Mouse (Mus musculus) hindbrain, embryonic 10.5 days (tissue): ENCODE measurements around the gene Rnf220. TPM values are rescaled to one million over a fixed set of nuclear protein-coding genes. Genes with fewer than 3 reads are reported as not detected.

Source experiments
- DNase-seq: peaks from one replicate; pipeline ENCODE4 v3.0.0-alpha.2; 2017; ENCODE audit warnings: low spot score
- H3K27ac ChIP-seq: fragments of 300-500 bp; sonication (generic); 2 replicates; pipeline ENCODE4 v1.5.1; 2016; ENCODE audit warnings: mild to moderate bottlenecking, moderate library complexity
- H3K27me3 ChIP-seq: fragments of 300-500 bp; sonication (generic); 2 replicates; pipeline ENCODE4 v1.6.1; 2016; ENCODE audit warnings: mild to moderate bottlenecking; ENCODE audit not compliant: poor library complexity, insufficient read depth, severe bottlenecking
- H3K36me3 ChIP-seq: fragments of 300-500 bp; sonication (generic); 2 replicates; pipeline ENCODE4 v1.6.1; 2016; ENCODE audit warnings: mild to moderate bottlenecking, moderate library complexity
- H3K4me1 ChIP-seq: fragments of 300-500 bp; sonication (generic); replicated peaks from 2 replicates; pipeline ENCODE4 v1.6.1; 2016; ENCODE audit warnings: mild to moderate bottlenecking
- H3K4me3 ChIP-seq: fragments of 300-500 bp; sonication (generic); 2 replicates; pipeline ENCODE4 v1.5.1; 2016; ENCODE audit warnings: mild to moderate bottlenecking, moderate library complexity
- H3K9me3 ChIP-seq: fragments of 300-500 bp; sonication (generic); 2 replicates; pipeline ENCODE4 v1.6.1; 2016; ENCODE audit warnings: mild to moderate bottlenecking, moderate library complexity
- WGBS: fragments of 180-500 bp; shearing (Covaris S2); methylation state at CpG from one replicate; pipeline ENCODE4 v1.1.7; 2016; 5-methylcytosine and 5-hydroxymethylcytosine counted together
- polyA plus RNA-seq: library from polyadenylated mRNA; unstranded; fragments of >200 nt; fragmentation: Nextera tagmentation; extraction: Ambion mirVana; gene quantifications from 2 replicates; pipeline ENCODE4 v1.2.1, GENCODE M21; 2016

The Rnf220 gene
- polyA plus RNA-seq, 1 experiment from 2014 or later = 101 TPM

DNA sequence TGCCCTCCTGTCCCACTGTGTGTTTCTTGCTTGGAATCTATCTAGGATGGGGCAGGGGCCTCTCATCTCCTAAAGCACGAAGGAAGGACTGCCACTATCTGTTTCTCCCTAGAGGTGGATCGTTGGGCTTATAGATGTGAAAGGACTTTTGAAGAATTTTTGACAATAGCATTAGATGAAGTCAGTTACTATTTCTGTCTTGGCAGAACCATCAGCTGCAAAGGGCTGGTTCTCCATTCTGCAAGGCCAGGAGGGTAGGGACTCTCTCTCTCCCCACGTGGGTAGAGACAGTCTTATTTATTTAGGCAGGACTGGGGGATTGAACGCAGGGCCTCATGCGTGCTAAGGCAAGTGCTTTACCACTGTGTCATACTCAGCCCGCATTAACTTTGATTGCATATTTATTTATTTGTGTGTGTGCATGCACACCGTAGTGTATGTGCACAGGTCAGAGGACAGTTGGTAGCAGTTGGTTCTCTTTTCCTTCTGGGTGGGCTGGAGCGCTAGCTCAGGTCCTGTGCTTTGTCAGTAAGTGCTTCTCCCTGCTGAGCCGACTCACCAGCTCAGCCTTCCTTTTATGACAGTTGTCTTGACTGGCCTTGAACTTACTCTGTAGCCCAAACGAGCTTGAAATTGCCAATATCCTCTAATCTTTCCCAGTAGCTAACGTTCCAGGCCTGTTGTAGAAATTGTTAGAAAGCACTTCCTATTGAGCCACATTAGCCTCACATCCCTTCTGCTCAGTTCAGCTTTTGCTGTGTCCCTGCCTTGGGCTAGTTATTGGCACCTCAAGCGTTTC is 243.4 kb downstream of the Rnf220 start:
- no peak for DNase-seq
- peaks cover 12% of the 10 kb centered on the region; the same call in 1 of the 2 replicates for H3K27me3 ChIP-seq
- H3K36me3 ChIP-seq = no peaks in the 10 kb centered on the region
- H3K4me3 ChIP-seq = no peak overlapping the region
- H3K27ac ChIP-seq = no peak overlapping the region
- peaks cover 42% of the 10 kb centered on the region for H3K4me1 ChIP-seq
- H3K9me3 ChIP-seq = no peaks in the 10 kb centered on the region
- WGBS = 70% methylated on average over 12 of the region's 12 CpGs

DNA sequence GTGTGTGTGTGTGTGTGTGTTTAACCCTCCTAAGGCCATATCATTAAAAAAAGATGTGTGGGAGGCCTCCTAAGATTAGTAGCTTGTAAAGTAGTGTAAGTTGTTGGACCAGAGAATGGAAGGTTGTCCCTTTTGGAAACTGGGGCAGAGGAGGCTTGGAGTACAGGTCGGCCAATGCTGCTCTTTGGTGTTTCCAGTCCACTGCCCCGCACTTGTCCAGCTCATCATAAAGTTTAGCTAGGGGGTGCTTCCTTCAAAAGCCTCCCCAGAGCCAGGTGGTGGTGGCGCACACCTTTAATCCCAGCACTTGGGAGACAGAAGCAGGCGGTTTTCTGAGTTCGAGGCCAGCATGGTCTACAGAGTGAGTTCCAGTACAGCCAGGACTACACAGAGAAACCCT is 244.1 kb downstream of the Rnf220 start:
- peak overlapping the region; percentile 92 for H3K27ac ChIP-seq
- 84% methylated on average over 5 of the region's 5 CpGs for WGBS
- H3K36me3 ChIP-seq = no peaks in the 10 kb centered on the region
- no peak for DNase-seq
- peaks cover 42% of the 10 kb centered on the region for H3K4me1 ChIP-seq
- peak overlapping the region; percentile 72 for H3K4me3 ChIP-seq
- H3K9me3 ChIP-seq = no peaks in the 10 kb centered on the region
- peaks cover 12% of the 10 kb centered on the region; the same call in 1 of the 2 replicates for H3K27me3 ChIP-seq

DNA sequence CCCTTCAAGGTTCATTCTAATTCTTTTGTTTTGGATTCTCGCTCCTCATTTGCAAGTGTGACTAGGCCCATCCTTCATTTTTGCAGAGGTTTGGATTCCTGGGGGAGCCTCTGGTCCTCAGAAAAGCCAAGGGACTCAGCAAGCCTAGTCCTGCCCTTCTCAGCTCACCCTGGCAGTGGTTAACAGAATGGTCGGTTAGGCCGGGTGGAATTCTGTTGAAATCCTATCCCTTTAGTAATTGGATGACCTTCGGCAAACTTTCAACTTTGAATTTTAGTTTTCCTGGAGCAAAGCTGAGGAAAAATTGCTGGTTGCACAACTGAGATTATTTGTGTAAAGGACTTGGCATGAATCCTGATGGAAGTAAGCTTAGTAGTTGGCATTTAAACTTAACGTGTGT is 244.5 kb downstream of the Rnf220 start:
- Histone ChIP-seq H3K36me3 (no peaks in the 10 kb centered on the region), H3K9me3 (no peaks in the 10 kb centered on the region), H3K27me3 (peaks cover 12% of the 10 kb centered on the region; the same call in 1 of the 2 replicates), H3K4me1 (peaks cover 42% of the 10 kb centered on the region), H3K4me3 (peak overlapping the region; percentile 72), H3K27ac (peak overlapping the region; percentile 92)
- WGBS = 29% methylated on average over 5 of the region's 5 CpGs
- no peak for DNase-seq

DNA sequence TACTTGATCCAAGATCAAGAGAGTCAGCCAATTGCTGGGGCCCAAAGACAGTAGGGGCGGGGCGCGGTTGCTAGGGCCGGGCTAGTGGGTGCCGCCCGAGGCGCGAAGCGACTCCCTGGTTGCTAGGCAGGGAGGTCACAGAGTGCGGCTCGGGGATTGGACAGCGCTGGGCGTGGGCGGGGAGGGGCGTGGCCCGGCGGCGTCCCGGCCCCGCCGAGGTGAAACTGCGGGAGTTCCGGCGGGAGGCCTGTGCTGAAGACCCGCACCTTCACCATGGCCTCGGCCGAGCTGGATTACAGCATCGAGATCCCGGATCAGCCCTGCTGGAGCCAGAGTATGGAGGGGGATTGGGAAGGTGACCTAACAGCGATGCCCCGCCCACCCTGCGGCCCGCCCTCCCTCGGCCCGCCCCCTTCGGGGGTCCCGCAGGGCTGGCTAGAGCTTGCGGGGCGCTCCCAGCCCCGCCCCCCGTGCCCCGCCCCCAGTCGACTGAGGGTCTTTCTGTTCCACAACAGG is 245.0 kb downstream of the Rnf220 start, which contains the start of the genes Tmem53 and Armh1:
Gene Tmem53 (plus strand): TSS at position 151 of the 516 bp plus-strand sequence.
Gene Armh1 (minus strand): TSS at position 325 of the 516 bp plus-strand sequence.
- under 1% methylated on average over 43 of the region's 43 CpGs for WGBS

DNA sequence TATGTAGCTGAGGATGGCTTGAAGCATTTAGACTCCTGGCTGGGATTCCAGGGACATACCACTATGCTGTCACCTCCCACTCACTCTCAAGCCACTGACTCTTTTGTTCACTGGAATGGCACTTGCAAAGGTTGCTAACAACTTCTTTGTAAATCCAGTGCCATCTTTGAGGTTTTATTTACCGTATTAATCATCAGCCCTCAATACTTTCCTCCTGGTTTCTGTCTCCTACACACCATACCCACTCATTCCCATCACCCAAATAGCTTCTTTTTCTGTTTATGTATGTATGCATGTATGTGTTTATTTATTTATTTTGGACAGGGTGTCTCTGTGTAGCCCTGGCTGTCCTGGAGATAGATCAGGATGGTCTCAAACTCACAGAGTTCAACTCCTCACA is 245.9 kb downstream of the Rnf220 start:
- DNase-seq = no peak
- Histone ChIP-seq H3K27ac (no peak overlapping the region), H3K4me1 (peaks cover 42% of the 10 kb centered on the region), H3K9me3 (no peaks in the 10 kb centered on the region), H3K4me3 (peak overlapping the region; percentile 72), H3K36me3 (no peaks in the 10 kb centered on the region), H3K27me3 (peaks cover 12% of the 10 kb centered on the region; the same call in 1 of the 2 replicates)
- 69% methylated on average over 1 of the region's 1 CpGs for WGBS

More for the DNA sequence above, 245.0 kb downstream of the Rnf220 start, which contains the start of the genes Tmem53 and Armh1:
- peak; percentile 98 for DNase-seq
- Histone ChIP-seq H3K4me1 (peaks cover 42% of the 10 kb centered on the region), H3K4me3 (peak within 1 kb of the TSS; percentile 72), H3K36me3 (no peaks in the 10 kb centered on the region), H3K27me3 (peaks cover 12% of the 10 kb centered on the region; the same call in 1 of the 2 replicates), H3K27ac (peak within 1 kb of the TSS; percentile 92), H3K9me3 (no peaks in the 10 kb centered on the region)

DNA sequence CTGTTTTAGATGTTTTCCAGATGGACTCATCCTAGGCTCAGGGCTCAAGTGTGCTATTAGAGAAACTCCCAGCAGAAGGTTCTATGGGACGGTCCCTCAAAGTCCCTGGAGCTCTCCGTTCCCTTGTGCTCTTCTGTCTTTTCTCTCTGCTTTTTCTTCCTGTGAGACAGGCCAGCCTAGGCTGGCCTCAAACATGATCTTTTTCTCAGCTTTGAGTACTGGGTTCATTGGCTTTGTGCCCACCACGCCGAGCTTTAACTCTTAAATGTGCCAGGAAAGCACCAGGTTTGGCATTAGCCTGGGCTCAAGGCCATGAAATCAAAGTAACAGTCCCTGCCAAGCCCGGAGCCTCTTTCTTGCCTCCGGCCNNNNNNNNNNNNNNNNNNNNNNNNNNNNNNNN is 256.0 kb downstream of the Rnf220 start:
- no peaks in the 10 kb centered on the region for H3K9me3 ChIP-seq
- H3K27me3 ChIP-seq = no peaks in the 10 kb centered on the region
- H3K4me1 ChIP-seq = 0 out of 2 replicates have a peak, but pooled peaks cover 1% of the 10 kb centered on the region
- H3K4me3 ChIP-seq = no peak overlapping the region
- H3K36me3 ChIP-seq = no peaks in the 10 kb centered on the region
- no peak overlapping the region; the same call in 1 of the 2 replicates for H3K27ac ChIP-seq
- no peak for DNase-seq
- WGBS = 89% methylated on average over 6 of the region's 6 CpGs

DNA sequence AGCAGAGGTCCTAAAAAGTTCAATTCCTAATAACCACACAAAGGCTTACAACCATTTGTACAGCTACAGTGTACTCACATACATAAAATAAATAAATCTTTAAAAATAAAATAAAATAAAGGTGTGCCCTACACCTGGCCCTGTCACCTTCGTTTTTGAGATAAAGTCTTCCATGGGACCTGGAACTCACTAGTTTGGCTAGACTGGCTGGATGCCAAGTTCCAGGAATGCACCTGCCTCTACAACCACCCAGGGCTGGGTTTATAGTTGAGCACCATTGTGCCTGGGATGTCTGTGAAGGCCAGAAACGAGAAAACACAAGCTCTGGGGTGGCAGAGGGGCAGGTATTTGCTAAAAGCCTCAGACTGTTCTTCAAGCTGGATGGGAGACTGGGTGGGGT is 257.7 kb downstream of the Rnf220 start:
- no peak for DNase-seq
- no peaks in the 10 kb centered on the region for H3K27me3 ChIP-seq
- 0 out of 2 replicates have a peak, but pooled peaks cover 3% of the 10 kb centered on the region for H3K4me1 ChIP-seq
- H3K4me3 ChIP-seq = no peak overlapping the region
- H3K36me3 ChIP-seq = no peaks in the 10 kb centered on the region
- 66% methylated on average over 2 of the region's 2 CpGs for WGBS
- no peak overlapping the region for H3K27ac ChIP-seq
- H3K9me3 ChIP-seq = no peaks in the 10 kb centered on the region

DNA sequence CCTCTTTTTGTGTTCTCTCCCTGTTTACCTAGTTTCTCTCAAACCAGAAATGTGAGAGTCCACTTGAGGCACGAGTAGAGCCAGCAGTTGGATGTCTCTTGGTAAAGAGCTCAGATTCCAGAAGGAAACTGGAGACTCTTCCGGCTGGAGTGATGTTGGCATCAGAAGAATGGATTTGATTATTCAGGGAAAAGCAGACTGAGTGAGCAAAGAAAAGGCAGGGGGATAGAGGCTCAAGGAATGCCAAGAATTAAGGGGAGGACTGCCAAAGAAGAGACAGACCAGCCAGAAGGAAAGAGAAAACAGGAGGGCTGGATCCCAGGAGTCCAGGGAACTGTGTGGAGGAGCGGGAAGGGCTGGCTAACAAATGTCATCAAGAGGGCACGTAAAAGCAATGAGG is 261.0 kb downstream of the Rnf220 start:
- H3K9me3 ChIP-seq = no peaks in the 10 kb centered on the region
- H3K4me1 ChIP-seq = 0 out of 2 replicates have a peak, but pooled peaks cover 6% of the 10 kb centered on the region
- H3K27ac ChIP-seq = no peak overlapping the region
- H3K4me3 ChIP-seq = no peak overlapping the region
- 66% methylated on average over 4 of the region's 4 CpGs for WGBS
- DNase-seq = no peak
- no peaks in the 10 kb centered on the region for H3K27me3 ChIP-seq
- H3K36me3 ChIP-seq = no peaks in the 10 kb centered on the region

DNA sequence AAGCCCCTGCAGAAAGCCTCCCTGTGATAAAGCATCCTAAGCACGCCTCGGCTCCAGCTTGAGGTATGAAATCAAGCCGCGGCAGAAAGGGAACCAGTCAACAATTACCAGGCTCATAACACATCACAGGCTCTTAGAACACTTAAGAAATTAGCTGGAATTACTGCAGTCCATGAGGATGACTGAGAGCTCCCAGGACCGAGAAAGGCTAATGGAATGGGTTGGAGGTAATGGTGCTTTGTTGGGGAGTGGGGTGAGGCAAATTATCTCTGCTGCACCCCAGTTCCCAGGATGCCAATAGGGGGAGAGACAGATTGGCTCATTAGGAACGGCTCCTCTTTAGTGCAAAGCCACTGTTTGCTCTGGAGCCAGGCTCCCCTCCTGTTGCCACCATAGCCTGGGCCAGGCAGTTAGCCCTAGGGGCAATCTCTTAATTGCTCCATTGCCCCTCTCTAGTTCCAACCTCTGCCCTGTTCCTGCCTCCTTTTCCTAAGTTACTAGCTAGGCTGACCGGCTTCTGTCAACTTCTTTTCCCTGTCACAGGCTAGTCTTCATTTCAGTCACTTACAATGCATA is 262.6 kb downstream of the Rnf220 start:
- H3K4me3 ChIP-seq = no peak overlapping the region
- WGBS = 78% methylated on average over 7 of the region's 7 CpGs
- H3K27me3 ChIP-seq = no peaks in the 10 kb centered on the region
- H3K4me1 ChIP-seq = 0 out of 2 replicates have a peak, but pooled peaks cover 6% of the 10 kb centered on the region
- H3K9me3 ChIP-seq = no peaks in the 10 kb centered on the region
- H3K27ac ChIP-seq = no peak overlapping the region
- no peak for DNase-seq
- H3K36me3 ChIP-seq = no peaks in the 10 kb centered on the region

DNA sequence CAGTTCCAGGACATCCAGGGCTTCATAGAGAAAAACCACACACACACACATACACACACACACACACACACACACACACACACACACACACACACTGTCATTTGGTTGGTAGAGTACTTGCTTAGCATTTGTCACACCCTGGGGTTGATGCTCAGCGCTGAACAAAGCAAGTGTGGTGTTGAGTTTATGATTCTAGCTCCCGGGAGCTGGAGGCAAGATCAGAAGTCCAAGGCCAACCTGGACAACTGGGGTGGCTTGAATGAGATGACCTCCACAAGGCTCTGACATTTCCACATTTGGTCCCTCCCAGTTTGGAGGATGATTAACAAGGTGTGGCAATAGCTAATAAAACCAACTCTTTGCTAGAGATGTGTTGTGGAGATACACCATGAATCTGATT is 265.6 kb downstream of the Rnf220 start:
- Histone ChIP-seq H3K9me3 (no peaks in the 10 kb centered on the region), H3K36me3 (no peaks in the 10 kb centered on the region), H3K27ac (no peak overlapping the region), H3K4me3 (no peak overlapping the region), H3K4me1 (0 out of 2 replicates have a peak, but pooled peaks cover 6% of the 10 kb centered on the region), H3K27me3 (no peaks in the 10 kb centered on the region)
- no peak for DNase-seq
- 88% methylated on average over 2 of the region's 2 CpGs for WGBS

DNA sequence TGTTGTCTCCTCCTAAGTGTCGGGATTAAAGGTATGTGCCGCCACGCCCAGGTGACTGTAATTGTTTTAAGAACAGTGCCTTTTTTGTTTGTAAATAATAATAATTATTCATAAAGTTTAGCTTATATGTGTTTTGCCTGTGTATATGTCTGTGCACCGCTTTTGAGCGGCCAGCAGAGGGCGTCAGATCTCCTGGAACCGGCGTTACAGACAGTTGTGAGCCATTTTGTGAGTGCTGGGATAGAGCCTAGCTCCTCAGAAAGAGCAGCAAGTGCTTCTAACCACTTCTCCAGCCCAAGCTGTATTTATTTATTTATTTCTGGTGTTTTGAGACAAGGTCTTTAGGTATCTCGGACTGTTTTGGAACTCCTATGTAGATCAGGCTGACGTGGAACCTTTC is 266.5 kb downstream of the Rnf220 start:
- DNase-seq = no peak
- WGBS = 52% methylated on average over 10 of the region's 10 CpGs
- H3K27ac ChIP-seq = no peak overlapping the region
- H3K27me3 ChIP-seq = no peaks in the 10 kb centered on the region
- 0 out of 2 replicates have a peak, but pooled peaks cover 3% of the 10 kb centered on the region for H3K4me1 ChIP-seq
- H3K36me3 ChIP-seq = no peaks in the 10 kb centered on the region
- H3K4me3 ChIP-seq = no peak overlapping the region
- no peaks in the 10 kb centered on the region for H3K9me3 ChIP-seq

DNA sequence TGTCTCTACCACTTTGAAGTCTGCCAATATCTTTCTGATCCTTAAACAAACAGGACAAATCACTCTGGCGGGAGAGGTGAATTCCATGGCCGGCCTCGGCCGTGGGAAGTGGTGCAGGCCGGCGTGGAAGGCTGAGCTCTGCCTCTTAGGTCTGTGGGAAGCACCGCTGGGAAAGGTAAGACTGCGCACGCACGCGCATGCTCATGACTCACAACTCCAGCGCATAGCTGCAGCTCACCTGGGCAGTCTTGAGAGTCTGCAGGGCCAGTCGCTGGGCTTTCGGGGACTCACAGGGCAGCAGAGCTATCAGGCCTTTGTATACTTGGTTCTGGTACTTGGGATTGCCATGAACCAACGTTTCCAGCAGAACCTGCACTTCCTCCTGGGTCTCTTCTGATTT is 267.3 kb downstream of the Rnf220 start:
- WGBS = 71% methylated on average over 15 of the region's 15 CpGs
- Histone ChIP-seq H3K36me3 (no peaks in the 10 kb centered on the region), H3K4me3 (no peak overlapping the region), H3K27me3 (no peaks in the 10 kb centered on the region), H3K9me3 (no peaks in the 10 kb centered on the region), H3K4me1 (peaks cover 5% of the 10 kb centered on the region; the same call in 1 of the 2 replicates), H3K27ac (no peak overlapping the region)
- no peak for DNase-seq

DNA sequence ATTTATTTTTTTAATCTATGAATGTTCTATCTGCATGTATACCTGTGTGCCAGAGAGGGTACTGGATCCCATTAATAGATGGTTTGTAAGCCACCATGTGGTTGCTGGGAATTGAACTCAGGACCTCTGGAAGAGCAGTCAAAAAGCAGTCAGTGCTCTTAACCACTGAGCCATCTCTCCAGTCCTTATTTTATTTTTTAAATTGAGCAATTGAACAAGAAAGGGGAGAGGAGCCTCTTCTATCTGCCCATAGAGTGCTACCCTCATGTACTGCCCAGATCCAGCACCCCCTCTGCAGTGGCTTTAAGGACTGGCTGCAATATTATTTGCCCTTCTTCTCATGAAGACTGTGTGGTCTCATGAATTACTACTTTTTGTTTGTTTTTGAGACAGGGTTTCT is 271.6 kb downstream of the Rnf220 start:
- H3K36me3 ChIP-seq = no peaks in the 10 kb centered on the region
- DNase-seq = no peak
- no peak overlapping the region for H3K4me3 ChIP-seq
- peaks cover 6% of the 10 kb centered on the region; the same call in 1 of the 2 replicates for H3K4me1 ChIP-seq
- no peak overlapping the region for H3K27ac ChIP-seq
- no peaks in the 10 kb centered on the region for H3K9me3 ChIP-seq
- H3K27me3 ChIP-seq = no peaks in the 10 kb centered on the region
